Mouse (Mus musculus): Measurements from ENCODE around the gene Spop. TPM values are rescaled to one million over a fixed set of nuclear protein-coding genes. Genes with fewer than 3 reads are reported as not detected.

Spop gene
- polyA plus RNA-seq, 1 experiment from 2014 or later = 171 TPM

- H3K27ac ChIP-seq (ENCODE audit: low read length) = no peak within 1 kb of the TSS
These were observed 100.5 kb downstream of the Spop start, which contains the start of gene Nxph3 for GRCm38 (mm10) chr11:95514298-95514861. TSS of gene Nxph3 (minus strand) at chr11:95514570.

GRCm38 (mm10) chr11:95515376-95516323 is 101.8 kb downstream of the Spop start:
- Histone ChIP-seq H3K9ac (ENCODE audit: low read length) (no peak overlapping the region), H3K9me3 (replicated peaks; ENCODE audit: control insufficient read depth, low read length) (no peaks in the 10 kb centered on the region), H3K4me3 (replicated peaks; ENCODE audit: low read length) (no peak overlapping the region), H3K27ac (ENCODE audit: low read length) (no peak overlapping the region), H3K4me2 (ENCODE audit: low read depth, low read length) (no peak overlapping the region), H3K27me3 (ENCODE audit: control insufficient read depth, insufficient read depth, low read length) (peaks cover 35% of the 10 kb centered on the region), H3K4me1 (ENCODE audit: control insufficient read depth, insufficient read depth, low read length) (peaks cover 18% of the 10 kb centered on the region), H3K36me3 (ENCODE audit: control insufficient read depth, insufficient read depth, low read length) (no peaks in the 10 kb centered on the region)
- ATAC-seq (ENCODE audit: insufficient read depth, low FRiP score) = no peak
- WGBS = 51% methylated on average over 17 of the region's 17 CpGs

More at GRCm38 (mm10) chr11:95514298-95514861, 100.5 kb downstream of the Spop start, which contains the start of gene Nxph3:
- peaks cover 18% of the 10 kb centered on the region for H3K4me1 ChIP-seq (ENCODE audit: control insufficient read depth, insufficient read depth, low read length)
- under 1% methylated on average over 64 of the region's 66 CpGs for WGBS
- no peaks in the 10 kb centered on the region for H3K9me3 ChIP-seq (replicated peaks; ENCODE audit: control insufficient read depth, low read length)
- H3K4me2 ChIP-seq (ENCODE audit: low read depth, low read length) = peak within 1 kb of the TSS; percentile 98
- H3K4me3 ChIP-seq (replicated peaks; ENCODE audit: low read length) = peak within 1 kb of the TSS; percentile 60
- H3K9ac ChIP-seq (ENCODE audit: low read length) = peak within 1 kb of the TSS; percentile 69
- peaks cover 35% of the 10 kb centered on the region for H3K27me3 ChIP-seq (ENCODE audit: control insufficient read depth, insufficient read depth, low read length)
- H3K36me3 ChIP-seq (ENCODE audit: control insufficient read depth, insufficient read depth, low read length) = no peaks in the 10 kb centered on the region
- peak; percentile 56; the same call in 1 of the 2 replicates for ATAC-seq (ENCODE audit: insufficient read depth, low FRiP score)

- WGBS = 14% methylated on average over 5 of the region's 5 CpGs
- no peaks in the 10 kb centered on the region for H3K36me3 ChIP-seq (ENCODE audit: control insufficient read depth, insufficient read depth, low read length)
These were observed 102.6 kb downstream of the Spop start for GRCm38 (mm10) chr11:95516491-95516911.

DNA sequence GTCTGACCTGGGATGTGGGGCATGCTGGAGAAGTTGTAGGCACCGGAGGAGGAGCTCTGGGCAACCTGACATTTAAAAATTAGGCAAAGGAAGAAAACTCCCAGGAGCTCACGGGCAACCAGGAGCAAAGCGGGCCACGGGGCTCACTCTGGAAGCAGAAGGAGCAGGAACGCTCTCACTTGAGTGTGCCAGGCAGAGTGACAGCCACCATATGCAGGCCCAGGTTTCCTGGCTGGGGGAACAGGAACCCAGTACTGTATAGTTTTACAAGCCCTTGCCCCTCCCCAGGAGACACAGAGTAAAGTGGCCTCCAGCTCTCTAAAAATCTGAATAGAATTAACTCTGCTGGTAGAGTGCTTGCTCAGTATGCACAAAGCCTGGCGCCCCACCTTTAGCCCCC is 103.3 kb downstream of the Spop start:
- peaks cover 21% of the 10 kb centered on the region for H3K4me1 ChIP-seq (ENCODE audit: control insufficient read depth, insufficient read depth, low read length)
- no peaks in the 10 kb centered on the region for H3K9me3 ChIP-seq (replicated peaks; ENCODE audit: control insufficient read depth, low read length)
- H3K36me3 ChIP-seq (ENCODE audit: control insufficient read depth, insufficient read depth, low read length) = no peaks in the 10 kb centered on the region
- H3K27me3 ChIP-seq (ENCODE audit: control insufficient read depth, insufficient read depth, low read length) = peaks cover 35% of the 10 kb centered on the region
- no peak for ATAC-seq (ENCODE audit: insufficient read depth, low FRiP score)
- 47% methylated on average over 6 of the region's 6 CpGs for WGBS
- no peak overlapping the region for H3K27ac ChIP-seq (ENCODE audit: low read length)
- no peak overlapping the region for H3K4me3 ChIP-seq (replicated peaks; ENCODE audit: low read length)
- no peak overlapping the region for H3K4me2 ChIP-seq (ENCODE audit: low read depth, low read length)
- no peak overlapping the region for H3K9ac ChIP-seq (ENCODE audit: low read length)

More at GRCm38 (mm10) chr11:95516491-95516911, 102.6 kb downstream of the Spop start:
- no peak overlapping the region for H3K4me2 ChIP-seq (ENCODE audit: low read depth, low read length)
- H3K27me3 ChIP-seq (ENCODE audit: control insufficient read depth, insufficient read depth, low read length) = peaks cover 35% of the 10 kb centered on the region
- no peak overlapping the region for H3K27ac ChIP-seq (ENCODE audit: low read length)
- H3K4me3 ChIP-seq (replicated peaks; ENCODE audit: low read length) = no peak overlapping the region
- peaks cover 21% of the 10 kb centered on the region for H3K4me1 ChIP-seq (ENCODE audit: control insufficient read depth, insufficient read depth, low read length)
- no peaks in the 10 kb centered on the region for H3K9me3 ChIP-seq (replicated peaks; ENCODE audit: control insufficient read depth, low read length)
- no peak for ATAC-seq (ENCODE audit: insufficient read depth, low FRiP score)
- H3K9ac ChIP-seq (ENCODE audit: low read length) = no peak overlapping the region

GRCm38 (mm10) chr11:95519299-95519698 is 105.4 kb downstream of the Spop start:
- WGBS = 68% methylated on average over 10 of the region's 10 CpGs

DNA sequence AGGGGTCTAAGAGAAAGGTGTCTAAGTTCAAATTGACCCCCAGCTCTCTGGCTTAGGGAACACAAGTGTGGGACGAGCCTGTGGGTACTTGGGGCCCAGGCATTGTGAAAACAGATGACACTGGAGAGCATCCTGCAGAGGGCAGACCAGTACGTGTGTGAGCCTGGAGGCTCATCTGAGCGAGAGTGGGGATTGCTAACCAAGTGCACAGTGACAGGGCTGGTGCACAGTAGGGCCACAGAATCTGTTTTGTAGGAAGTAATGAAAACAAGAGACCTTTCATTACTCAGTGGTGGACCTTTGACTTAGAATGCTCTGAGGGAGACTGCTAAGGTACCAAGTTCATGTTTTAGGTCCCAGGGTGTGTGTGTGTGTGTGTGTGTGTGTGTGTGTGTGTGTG is 106.1 kb downstream of the Spop start:
- Histone ChIP-seq H3K4me3 (replicated peaks; ENCODE audit: low read length) (no peak overlapping the region), H3K36me3 (ENCODE audit: control insufficient read depth, insufficient read depth, low read length) (no peaks in the 10 kb centered on the region), H3K4me1 (ENCODE audit: control insufficient read depth, insufficient read depth, low read length) (peaks cover 11% of the 10 kb centered on the region; the same call in 1 of the 2 replicates), H3K9me3 (replicated peaks; ENCODE audit: control insufficient read depth, low read length) (no peaks in the 10 kb centered on the region), H3K27me3 (ENCODE audit: control insufficient read depth, insufficient read depth, low read length) (peaks cover 12% of the 10 kb centered on the region), H3K27ac (ENCODE audit: low read length) (no peak overlapping the region), H3K4me2 (ENCODE audit: low read depth, low read length) (no peak overlapping the region), H3K9ac (ENCODE audit: low read length) (no peak overlapping the region)
- WGBS = 59% methylated on average over 3 of the region's 3 CpGs
- ATAC-seq (ENCODE audit: insufficient read depth, low FRiP score) = no peak

More at GRCm38 (mm10) chr11:95519299-95519698, 105.4 kb downstream of the Spop start:
- H3K27me3 ChIP-seq (ENCODE audit: control insufficient read depth, insufficient read depth, low read length) = peaks cover 17% of the 10 kb centered on the region
- no peak overlapping the region for H3K4me2 ChIP-seq (ENCODE audit: low read depth, low read length)
- no peak for ATAC-seq (ENCODE audit: insufficient read depth, low FRiP score)
- no peaks in the 10 kb centered on the region for H3K36me3 ChIP-seq (ENCODE audit: control insufficient read depth, insufficient read depth, low read length)
- H3K9ac ChIP-seq (ENCODE audit: low read length) = no peak overlapping the region
- H3K4me3 ChIP-seq (replicated peaks; ENCODE audit: low read length) = no peak overlapping the region
- H3K4me1 ChIP-seq (ENCODE audit: control insufficient read depth, insufficient read depth, low read length) = peaks cover 17% of the 10 kb centered on the region; the same call in 1 of the 2 replicates
- H3K27ac ChIP-seq (ENCODE audit: low read length) = no peak overlapping the region
- H3K9me3 ChIP-seq (replicated peaks; ENCODE audit: control insufficient read depth, low read length) = no peaks in the 10 kb centered on the region

DNA sequence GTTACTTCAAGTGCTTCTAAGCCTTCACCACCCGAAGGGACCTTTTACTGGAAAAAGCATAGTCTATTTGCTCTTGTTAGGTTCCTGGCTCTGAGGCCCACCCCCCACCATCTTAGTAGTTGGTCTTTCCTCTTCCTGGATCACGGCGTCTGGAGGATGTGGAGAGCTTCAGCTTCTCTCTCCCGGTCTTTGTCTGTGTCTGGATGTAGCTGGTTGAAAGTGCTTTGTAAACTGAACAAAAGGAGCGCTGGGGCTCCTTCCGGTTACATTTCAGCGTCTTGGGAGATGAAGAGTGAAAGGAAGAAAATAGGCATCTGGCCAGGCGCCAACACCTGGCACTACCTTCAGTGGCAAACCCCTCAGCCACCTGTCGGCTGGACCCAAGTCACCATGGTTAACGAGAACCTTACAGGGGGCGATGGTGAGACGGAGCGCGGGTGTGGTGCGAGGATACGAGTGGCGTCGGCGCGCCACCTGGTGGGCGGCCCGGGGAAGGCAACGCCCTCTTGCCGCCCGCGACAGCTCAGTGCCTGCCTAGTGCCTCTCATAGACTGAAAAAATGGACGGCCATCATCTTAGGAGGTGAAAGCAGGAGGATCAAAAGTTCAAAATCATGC is 106.7 kb downstream of the Spop start:
- H3K9me3 ChIP-seq (replicated peaks; ENCODE audit: control insufficient read depth, low read length) = no peaks in the 10 kb centered on the region
- H3K4me3 ChIP-seq (replicated peaks; ENCODE audit: low read length) = peak overlapping the region; percentile 34
- WGBS = 6% methylated on average over 27 of the region's 27 CpGs
- peak; percentile 56; the same call in 1 of the 2 replicates for ATAC-seq (ENCODE audit: insufficient read depth, low FRiP score)
- H3K4me1 ChIP-seq (ENCODE audit: control insufficient read depth, insufficient read depth, low read length) = peaks cover 8% of the 10 kb centered on the region; the same call in 1 of the 2 replicates
- H3K9ac ChIP-seq (ENCODE audit: low read length) = peak overlapping the region; percentile 51; the same call in 1 of the 2 replicates
- H3K36me3 ChIP-seq (ENCODE audit: control insufficient read depth, insufficient read depth, low read length) = no peaks in the 10 kb centered on the region
- H3K4me2 ChIP-seq (ENCODE audit: low read depth, low read length) = peak overlapping the region; percentile 48
- no peak overlapping the region for H3K27ac ChIP-seq (ENCODE audit: low read length)
- H3K27me3 ChIP-seq (ENCODE audit: control insufficient read depth, insufficient read depth, low read length) = peaks cover 6% of the 10 kb centered on the region

- peak overlapping the region; percentile 48 for H3K4me2 ChIP-seq (ENCODE audit: low read depth, low read length)
- peak overlapping the region; percentile 43 for H3K9ac ChIP-seq (ENCODE audit: low read length)
- no peaks in the 10 kb centered on the region for H3K27me3 ChIP-seq (ENCODE audit: control insufficient read depth, insufficient read depth, low read length)
- peaks cover 6% of the 10 kb centered on the region; the same call in 1 of the 2 replicates for H3K4me1 ChIP-seq (ENCODE audit: control insufficient read depth, insufficient read depth, low read length)
- no peaks in the 10 kb centered on the region for H3K9me3 ChIP-seq (replicated peaks; ENCODE audit: control insufficient read depth, low read length)
- WGBS = 1% methylated on average over 13 of the region's 13 CpGs
- peak; percentile 42; the same call in 1 of the 2 replicates for ATAC-seq (ENCODE audit: insufficient read depth, low FRiP score)
- peak overlapping the region; percentile 27 for H3K4me3 ChIP-seq (replicated peaks; ENCODE audit: low read length)
- H3K36me3 ChIP-seq (ENCODE audit: control insufficient read depth, insufficient read depth, low read length) = no peaks in the 10 kb centered on the region
- no peak overlapping the region for H3K27ac ChIP-seq (ENCODE audit: low read length)
These were observed 107.7 kb downstream of the Spop start for GRCm38 (mm10) chr11:95521563-95521962.
